Mouse (Mus musculus) megakaryocyte progenitor cell, adult 5-6 weeks (primary cell): Measurements from ENCODE around the gene Nfxl1. TPM values are rescaled to one million over a fixed set of nuclear protein-coding genes. Genes with fewer than 3 reads are reported as not detected.

ENCODE experiments used
- ATAC-seq: replicated peaks from 2 replicates; pipeline ENCODE4 v1.8.0; 2016; ENCODE audit warnings: mild to moderate bottlenecking, moderate TSS enrichment, inconsistent platforms; ENCODE audit not compliant: poor library complexity
- total RNA-seq, 2 experiments: library from RNA; stranded (forward) in 1 of 2; stranded (reverse) in 1 of 2; fragments of 157-497, 149-512 nt in 1 of 2; fragments of 200-1000 nt in 1 of 2; gene quantifications; 2 replicates each; pipeline versions ENCODE4 v1.2.3 to v1.2.4; 2015 to 2017

Gene Nfxl1
- total RNA-seq, 2 experiments from 2014 or later, result 13.0 to 21.6 TPM

DNA sequence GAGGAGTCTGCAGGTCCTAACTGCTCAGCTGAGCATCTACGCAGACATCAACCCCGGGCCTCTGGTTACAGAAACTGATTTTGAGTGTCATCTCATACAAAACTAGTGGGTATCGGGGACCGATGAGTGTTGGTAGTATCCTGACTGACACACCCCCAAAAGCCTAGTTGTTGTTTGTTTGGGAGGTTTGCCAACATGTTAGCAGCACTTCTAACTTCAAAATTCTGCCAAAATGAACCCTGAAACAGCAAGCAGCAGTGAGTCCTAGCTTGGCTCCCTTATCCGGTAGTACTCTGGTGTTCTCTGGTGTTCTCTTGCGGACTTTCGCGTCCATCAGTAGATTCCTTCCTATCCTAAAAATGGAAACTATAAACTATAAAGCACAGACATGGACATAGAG, 56.7 kb downstream of the Nfxl1 start:
- no peak for ATAC-seq

DNA sequence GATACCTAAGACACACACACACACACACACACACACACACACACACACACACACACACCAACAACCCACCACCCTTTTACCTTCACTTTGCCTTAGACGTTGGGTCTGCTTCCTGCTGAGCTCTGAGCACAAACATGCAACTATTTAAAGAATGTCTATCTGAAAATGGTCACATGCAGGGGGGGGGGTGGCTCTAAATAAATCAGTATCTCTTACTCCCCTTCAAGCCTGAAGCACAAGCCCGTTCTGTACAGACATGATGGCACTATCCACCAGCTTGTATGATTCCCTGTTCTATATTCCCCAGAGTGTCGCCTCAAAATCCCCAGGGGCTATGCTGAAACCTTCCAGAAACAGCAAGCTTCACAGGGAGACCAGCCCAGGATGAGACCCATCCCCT, 57.7 kb downstream of the Nfxl1 start:
- ATAC-seq, result no peak

DNA sequence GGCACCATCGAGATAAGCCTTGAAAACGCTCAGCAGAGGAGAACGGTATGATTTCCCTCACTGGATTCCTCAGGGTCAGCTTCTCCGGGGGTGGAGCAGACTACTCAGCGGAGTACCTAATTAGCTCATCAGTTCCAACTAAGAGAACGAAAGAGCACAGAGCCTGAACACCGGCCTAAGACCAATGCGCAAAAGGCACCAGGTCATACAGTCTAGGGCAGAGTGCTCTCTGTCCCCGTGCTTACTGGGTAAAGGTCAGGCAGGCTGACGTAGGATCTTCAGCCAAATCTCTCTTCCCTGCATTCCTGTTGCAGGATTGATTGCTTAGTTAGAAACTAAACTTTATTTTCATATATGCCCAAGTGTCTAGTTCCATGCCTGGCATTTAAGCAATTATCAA, 61.2 kb downstream of the Nfxl1 start:
- no peak for ATAC-seq

DNA sequence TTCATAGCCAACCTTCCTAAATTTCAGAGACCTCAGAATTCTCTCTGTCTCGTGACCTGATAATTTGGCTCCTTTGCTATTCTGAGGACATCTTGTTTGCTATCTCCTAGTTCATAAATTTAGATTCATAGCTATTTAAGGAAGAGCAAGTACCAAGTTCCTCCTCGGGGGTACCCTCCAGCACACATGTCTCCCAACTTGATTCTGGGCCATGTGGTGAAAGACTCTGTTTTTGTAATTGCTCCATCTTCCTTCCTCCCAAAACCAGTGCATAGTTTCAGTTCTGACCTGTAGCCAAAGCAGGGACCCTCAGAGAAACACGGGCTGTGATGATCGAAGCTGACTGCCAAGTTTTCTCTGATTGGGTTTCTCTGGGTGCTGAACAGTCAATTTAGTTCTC, 62.7 kb downstream of the Nfxl1 start:
- ATAC-seq, result peak; percentile 88

DNA sequence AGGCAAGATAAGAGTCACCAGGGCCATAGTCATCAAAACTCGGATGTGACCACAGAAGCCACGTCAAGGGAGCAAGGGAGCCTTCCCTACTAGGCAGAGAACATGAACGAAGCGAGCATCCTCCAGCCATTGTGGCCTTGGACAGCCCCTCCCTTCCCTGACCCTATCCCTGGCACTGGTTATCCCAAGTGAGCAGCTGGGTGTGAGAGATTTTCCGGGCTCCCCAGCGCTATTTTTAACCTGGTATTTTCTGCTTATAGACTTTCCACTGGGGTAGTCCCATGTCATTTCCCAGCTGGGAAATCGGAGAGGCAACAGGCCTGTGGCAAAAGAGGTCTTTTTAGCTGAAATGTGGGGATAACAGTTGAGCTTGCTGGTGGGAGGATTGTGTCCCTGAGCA, 65.6 kb downstream of the Nfxl1 start:
- ATAC-seq, result no peak

DNA sequence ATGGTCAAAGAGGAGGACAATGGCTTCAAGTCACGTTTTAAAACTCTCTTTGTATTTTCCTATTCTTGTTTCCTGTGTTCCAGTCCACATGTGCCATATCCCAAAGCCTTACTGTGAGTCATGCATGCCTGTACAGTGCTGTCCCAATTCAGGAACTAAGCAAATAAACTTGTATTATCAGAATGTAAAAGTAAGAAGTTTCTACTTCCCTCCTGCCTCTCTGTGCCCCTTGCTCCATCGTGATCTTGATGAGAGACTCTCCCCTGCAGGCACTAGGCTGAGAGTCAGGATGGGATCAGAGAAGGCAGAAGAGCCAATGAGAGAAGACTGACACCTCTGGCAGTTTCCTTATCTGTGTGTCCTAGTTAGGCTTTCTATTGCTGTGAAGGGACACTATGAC, 68.3 kb downstream of the Nfxl1 start:
- ATAC-seq, result peak; percentile 55

DNA sequence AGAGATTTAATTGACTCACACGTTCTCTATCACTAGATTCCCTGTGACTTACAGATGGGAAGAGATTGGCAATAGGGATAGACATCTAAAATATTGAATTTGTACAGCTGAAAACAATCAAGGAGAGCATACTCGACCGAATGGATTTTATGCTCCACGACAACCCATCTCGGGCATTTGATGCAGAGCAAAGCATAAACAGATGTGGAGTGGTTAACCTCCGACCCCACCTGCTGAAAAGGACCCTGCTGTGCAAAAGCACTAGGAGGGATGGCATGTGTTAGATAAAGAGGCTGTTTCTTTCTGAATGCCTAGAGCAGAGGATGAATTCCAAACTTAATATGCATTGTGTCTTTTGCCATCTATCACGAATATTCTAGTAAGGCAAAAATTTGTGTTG, 79.0 kb downstream of the Nfxl1 start:
- ATAC-seq, result no peak

DNA sequence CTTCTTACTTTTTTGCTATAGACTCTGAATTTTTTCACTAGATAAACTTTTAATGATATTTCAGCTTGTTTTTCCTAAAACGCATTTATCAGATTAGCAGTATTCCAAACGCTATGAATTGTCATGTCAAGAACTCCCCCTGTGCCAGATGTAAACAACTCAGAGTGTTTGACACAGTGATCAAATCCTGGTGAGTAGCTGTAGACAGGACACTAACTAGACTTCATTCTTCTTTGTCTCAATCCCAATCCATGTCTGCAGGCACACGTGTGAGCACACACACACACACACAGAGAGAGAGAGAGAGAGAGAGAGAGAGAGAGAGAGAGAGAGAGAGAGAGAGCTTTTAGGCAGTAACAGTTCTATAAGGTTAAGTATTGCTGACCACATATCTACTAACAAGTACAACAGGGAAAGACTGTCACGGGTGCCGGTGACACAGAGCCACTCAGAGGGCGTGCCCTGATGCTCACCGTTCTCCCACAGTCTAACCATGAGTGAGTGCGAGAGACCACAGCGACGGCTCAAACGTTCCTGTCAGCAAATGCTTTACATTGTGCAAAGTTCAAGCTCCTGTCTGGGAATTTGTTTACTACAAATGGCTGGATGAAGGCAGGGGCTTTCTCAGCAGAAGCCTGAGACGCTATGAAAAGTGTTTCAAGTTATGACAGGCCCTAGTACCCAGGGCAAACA, 87.0 kb downstream of the Nfxl1 start:
- no peak for ATAC-seq

DNA sequence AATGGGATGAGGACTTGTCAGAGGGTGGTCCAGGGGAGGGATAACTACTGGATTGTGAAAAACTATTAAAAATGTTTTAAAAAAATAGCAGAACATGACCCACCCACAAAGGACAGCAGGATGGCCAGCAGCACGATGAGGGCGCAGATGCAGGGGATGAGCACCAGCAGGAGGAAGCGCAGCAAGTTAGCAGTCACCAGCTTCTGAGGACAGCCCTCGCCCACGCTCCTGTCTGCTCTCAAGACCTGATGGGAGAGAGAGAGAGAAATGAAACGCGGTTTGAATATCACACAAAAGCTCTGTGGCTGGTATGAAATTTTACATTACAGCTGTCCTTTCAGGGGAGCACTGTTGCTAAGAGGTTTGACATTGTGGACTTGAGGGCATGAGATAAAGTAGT, 87.7 kb downstream of the Nfxl1 start:
- ATAC-seq, result no peak

DNA sequence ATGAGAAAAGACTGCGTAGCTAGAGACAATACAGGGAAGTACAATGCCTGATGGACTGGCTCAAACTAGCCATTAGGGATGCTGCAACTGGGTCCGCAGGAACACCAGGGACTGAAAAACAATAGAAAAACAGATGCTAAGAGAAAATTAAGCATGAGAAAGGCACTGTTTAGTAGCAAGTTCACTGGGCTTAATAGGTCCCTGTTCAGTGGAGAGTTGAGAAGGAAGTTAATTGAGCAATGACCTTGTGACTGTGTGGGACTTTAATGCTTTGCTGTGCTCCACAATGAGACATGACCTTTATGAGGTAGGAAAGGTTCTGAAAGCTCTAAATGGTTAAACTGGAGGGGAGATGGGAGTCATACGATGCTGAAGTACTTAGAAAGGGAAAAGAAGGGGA, 94.6 kb downstream of the Nfxl1 start:
- ATAC-seq, result no peak

Other genes starting within 250 kb of the Nfxl1 start
- gene Corin, start 55.2 kb downstream of the Nfxl1 start, total RNA-seq (2015), result not detected in 2 replicates
- gene Corin, start 55.2 kb downstream of the Nfxl1 start, total RNA-seq (2017), result not detected in 2 replicates
- gene Zar1, start 21.6 kb upstream of the Nfxl1 start, total RNA-seq (2015), result not detected in 2 replicates
- not detected in 2 replicates for gene Zar1, start 21.6 kb upstream of the Nfxl1 start, total RNA-seq (2017)
- gene Gm5868, start 27.9 kb upstream of the Nfxl1 start, total RNA-seq (2015), result not detected in 2 replicates
- gene Gm5868, start 27.9 kb upstream of the Nfxl1 start, total RNA-seq (2017), result not detected in 2 replicates
- not detected in 2 replicates for gene Cnga1, start 84.6 kb upstream of the Nfxl1 start, total RNA-seq (2015)
- not detected in 2 replicates for gene Cnga1, start 84.6 kb upstream of the Nfxl1 start, total RNA-seq (2017)
- gene Nipal1, start 88.1 kb upstream of the Nfxl1 start, total RNA-seq (2015), result not detected in 2 replicates
- 1.3 TPM in 1 of 2 replicates, not detected in the other for gene Nipal1, start 88.1 kb upstream of the Nfxl1 start, total RNA-seq (2017)
- gene Txk, start 193.1 kb upstream of the Nfxl1 start, total RNA-seq (2015), result 0.57 and 1.2 TPM in 2 replicates
- 0.08 and 0.41 TPM in 2 replicates for gene Txk, start 193.1 kb upstream of the Nfxl1 start, total RNA-seq (2017)